Mouse (Mus musculus) kidney, adult 2 months (tissue): ENCODE results near the gene Vamp2. TPM values are rescaled to one million over a fixed set of nuclear protein-coding genes. Genes with fewer than 3 reads are reported as not detected.

Experiments
- DNase-seq: peaks from one replicate; pipeline ENCODE4 v3.0.0; 2021
- H3K27ac ChIP-seq: fragments of 200-500 bp; 2 replicates; pipeline ENCODE4 v1.5.1; 2012; ENCODE audit warnings: low read depth, low read length, control low read depth, inconsistent platforms; ENCODE audit not compliant: insufficient read depth
- H3K27me3 ChIP-seq: fragments of 200-500 bp; replicated peaks from 2 replicates; pipeline ENCODE4 v1.6.1; 2012; ENCODE audit warnings: mild to moderate bottlenecking, moderate library complexity, low read length, inconsistent platforms; ENCODE audit not compliant: control insufficient read depth, insufficient read depth
- H3K36me3 ChIP-seq: fragments of 200-500 bp; 2 replicates; pipeline ENCODE4 v1.6.1; 2012; ENCODE audit warnings: mild to moderate bottlenecking, moderate library complexity, low read length, inconsistent platforms; ENCODE audit not compliant: control insufficient read depth, insufficient read depth
- H3K4me1 ChIP-seq: fragments of 200-500 bp; 2 replicates; pipeline ENCODE4 v1.6.1; 2011; ENCODE audit warnings: low read length; ENCODE audit not compliant: control insufficient read depth, insufficient read depth
- H3K4me3 ChIP-seq: fragments of 200-500 bp; 2 replicates; pipeline ENCODE4 v1.5.1; 2011; ENCODE audit warnings: mild to moderate bottlenecking, low read depth, low read length, control low read depth; ENCODE audit not compliant: insufficient read depth
- CTCF ChIP-seq: fragments of 200-500 bp; conservative IDR thresholded peaks from 2 replicates; pipeline ENCODE4 v1.5.1; 2011; ENCODE audit warnings: low read depth, mild to moderate bottlenecking, control low read depth, low read length, moderate library complexity, mixed read lengths; ENCODE audit not compliant: insufficient read depth, insufficient read length
- POLR2A ChIP-seq: fragments of 200-500 bp; IDR thresholded peaks from one replicate; pipeline ENCODE4 v1.6.1; 2011; ENCODE audit warnings: low read depth, low read length, control low read depth
- WGBS: fragments of 180-500 bp; shearing (Covaris S2); methylation state at CpG from one replicate; pipeline ENCODE4 v1.1.7; 2018; 5-methylcytosine and 5-hydroxymethylcytosine counted together
- polyA plus RNA-seq: library from polyadenylated mRNA; depleted of rRNA; stranded (reverse); fragments of >200 nt; gene quantifications from 2 replicates; pipeline ENCODE4 v1.2.3, GENCODE M21; 2012

The Vamp2 gene
- polyA plus RNA-seq, 1 experiment: 106 TPM

DNA sequence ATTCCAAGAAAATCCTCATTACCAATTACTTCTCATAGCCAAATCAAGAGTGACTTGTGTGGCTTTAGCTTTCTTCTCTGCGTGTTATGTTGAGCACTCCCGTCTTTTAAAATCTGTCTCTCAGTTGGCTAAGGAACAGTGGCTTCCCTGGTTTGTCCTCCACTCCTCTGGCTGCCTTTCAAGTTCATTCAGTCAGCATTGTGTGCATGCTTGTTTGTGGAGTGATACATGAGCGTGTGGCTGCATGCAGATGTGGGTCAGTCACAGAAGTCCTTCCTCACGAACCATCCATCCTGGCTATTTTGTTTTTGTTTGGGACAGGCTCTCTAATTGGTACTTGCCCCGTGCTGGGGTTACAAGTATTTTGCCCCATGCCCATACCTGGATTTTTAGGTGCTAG lies 11.7 kb upstream of the Vamp2 start:
- 72% methylated on average over 5 of the region's 5 CpGs for WGBS
- Histone ChIP-seq H3K36me3 (no peaks in the 10 kb centered on the region), H3K4me3 (no peak overlapping the region), H3K27ac (no peak overlapping the region), H3K27me3 (no peaks in the 10 kb centered on the region), H3K4me1 (peaks cover 6% of the 10 kb centered on the region; the same call in 1 of the 2 replicates)
- DNase-seq: no peak
- TF ChIP-seq CTCF (no peak), POLR2A (no peak)

GRCm38 (mm10) chr11:69077316-69077715 lies 11.0 kb upstream of the Vamp2 start:
- Histone ChIP-seq H3K36me3 (no peaks in the 10 kb centered on the region), H3K4me3 (no peak overlapping the region), H3K27ac (no peak overlapping the region), H3K27me3 (no peaks in the 10 kb centered on the region), H3K4me1 (peaks cover 3% of the 10 kb centered on the region; the same call in 1 of the 2 replicates)
- WGBS: 80% methylated on average over 9 of the region's 9 CpGs
- TF ChIP-seq CTCF: no peak
- TF ChIP-seq POLR2A: no peak
- DNase-seq: no peak

DNA sequence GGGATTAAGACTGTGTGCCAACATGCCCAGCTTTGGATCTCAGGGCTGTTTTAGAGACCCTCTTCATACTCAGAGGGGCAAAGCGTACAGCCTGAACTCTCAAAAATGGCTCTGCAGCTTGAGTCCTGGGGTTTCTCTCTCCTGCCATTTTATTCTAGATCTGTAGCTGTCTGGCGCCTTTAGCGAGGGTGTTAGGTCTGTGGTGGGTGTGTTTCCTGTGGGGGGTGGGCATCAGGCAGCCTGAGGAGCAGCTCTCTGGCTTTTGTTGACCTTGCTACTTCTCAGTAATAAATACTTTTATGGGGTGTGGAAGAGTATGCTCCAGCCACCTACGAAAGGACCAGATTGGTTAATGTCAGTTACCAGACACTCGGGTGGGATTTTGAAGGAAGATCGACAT lies 10.2 kb upstream of the Vamp2 start:
- DNase-seq: no peak
- Histone ChIP-seq H3K4me1 (peaks cover 3% of the 10 kb centered on the region; the same call in 1 of the 2 replicates), H3K27ac (no peak overlapping the region), H3K27me3 (no peaks in the 10 kb centered on the region), H3K36me3 (no peaks in the 10 kb centered on the region), H3K4me3 (no peak overlapping the region)
- 81% methylated on average over 6 of the region's 6 CpGs for WGBS
- TF ChIP-seq POLR2A (no peak), CTCF (no peak)

- 52% methylated on average over 5 of the region's 5 CpGs for WGBS
- Histone ChIP-seq H3K4me1 (no peaks in the 10 kb centered on the region), H3K27me3 (no peaks in the 10 kb centered on the region), H3K36me3 (no peaks in the 10 kb centered on the region), H3K4me3 (no peak overlapping the region), H3K27ac (no peak overlapping the region)
- DNase-seq: no peak
- TF ChIP-seq POLR2A: no peak
- TF ChIP-seq CTCF: no peak
Observed at GRCm38 (mm10) chr11:69078805-69079438, 9.4 kb upstream of the Vamp2 start.

GRCm38 (mm10) chr11:69080102-69080854 lies 8.0 kb upstream of the Vamp2 start:
- WGBS: 77% methylated on average over 15 of the region's 15 CpGs
- TF ChIP-seq POLR2A: no peak
- Histone ChIP-seq H3K27ac (no peak overlapping the region), H3K4me3 (no peak overlapping the region), H3K36me3 (no peaks in the 10 kb centered on the region), H3K4me1 (no peaks in the 10 kb centered on the region), H3K27me3 (no peaks in the 10 kb centered on the region)
- DNase-seq: peak; percentile 49

DNA sequence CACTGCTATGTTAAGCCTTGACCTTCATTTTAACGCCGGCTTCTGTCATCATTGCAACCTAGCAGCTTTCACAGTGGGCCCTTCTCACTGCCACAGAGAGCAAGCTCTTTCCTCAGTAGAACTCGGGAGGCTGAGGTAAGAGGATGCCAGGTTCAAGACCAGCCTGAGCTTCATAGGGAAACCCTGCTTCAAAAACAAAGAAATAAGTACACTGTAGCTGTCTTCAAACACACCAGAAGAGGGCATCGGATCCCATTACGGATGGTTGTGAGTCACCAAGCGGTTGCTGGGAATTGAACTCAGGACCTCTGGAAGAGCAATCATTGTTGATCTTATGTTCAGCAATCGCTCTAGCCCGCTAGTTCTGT lies 7.5 kb upstream of the Vamp2 start:
- H3K4me3 ChIP-seq: no peak overlapping the region
- 94% methylated on average over 8 of the region's 8 CpGs for WGBS
- H3K27ac ChIP-seq: no peak overlapping the region
- H3K4me1 ChIP-seq: no peaks in the 10 kb centered on the region
- H3K36me3 ChIP-seq: no peaks in the 10 kb centered on the region
- DNase-seq: no peak
- no peaks in the 10 kb centered on the region for H3K27me3 ChIP-seq
- TF ChIP-seq POLR2A: no peak

- no peaks in the 10 kb centered on the region for H3K4me1 ChIP-seq
- H3K27ac ChIP-seq: no peak overlapping the region
- DNase-seq: no peak
- no peaks in the 10 kb centered on the region for H3K27me3 ChIP-seq
- no peaks in the 10 kb centered on the region for H3K36me3 ChIP-seq
- TF ChIP-seq CTCF (no peak), POLR2A (no peak)
- 81% methylated on average over 7 of the region's 7 CpGs for WGBS
- no peak overlapping the region for H3K4me3 ChIP-seq
Observed at GRCm38 (mm10) chr11:69081613-69082012, 6.7 kb upstream of the Vamp2 start.
